Mouse (Mus musculus) kidney, embryonic 15.5 days (tissue): ENCODE measurements around the gene Lrrc8e. TPM values are rescaled to one million over a fixed set of nuclear protein-coding genes. Genes with fewer than 3 reads are reported as not detected.

Source experiments
- ATAC-seq: fragments of 200-750 bp; cut with Nextera tagmentation; replicated peaks from 2 replicates; pipeline ENCODE4 v1.8.0; 2017; ENCODE audit warnings: moderate TSS enrichment; ENCODE audit not compliant: low FRiP score
- H3K27ac ChIP-seq: fragments of 300-500 bp; sonication (generic); 2 replicates; pipeline ENCODE4 v1.5.1; 2015; ENCODE audit warnings: mild to moderate bottlenecking, inconsistent platforms
- H3K27me3 ChIP-seq: fragments of 300-500 bp; sonication (generic); 2 replicates; pipeline ENCODE4 v1.6.1; 2015; ENCODE audit warnings: inconsistent platforms
- H3K36me3 ChIP-seq: fragments of 300-500 bp; sonication (generic); 2 replicates; pipeline ENCODE4 v1.6.1; 2015; ENCODE audit warnings: inconsistent platforms
- H3K4me1 ChIP-seq: fragments of 300-500 bp; sonication (generic); 2 replicates; pipeline ENCODE4 v1.6.1; 2015; ENCODE audit warnings: inconsistent platforms
- H3K4me2 ChIP-seq: fragments of 300-500 bp; sonication (generic); 2 replicates; pipeline ENCODE4 v1.6.1; 2015; ENCODE audit warnings: moderate library complexity, mild to moderate bottlenecking, inconsistent platforms
- H3K4me3 ChIP-seq: fragments of 300-500 bp; sonication (generic); replicated peaks from 2 replicates; pipeline ENCODE4 v1.5.1; 2015; ENCODE audit warnings: mild to moderate bottlenecking, inconsistent platforms
- H3K9ac ChIP-seq: fragments of 300-500 bp; sonication (generic); 2 replicates; pipeline ENCODE4 v1.6.1; 2015; ENCODE audit warnings: mild to moderate bottlenecking, inconsistent platforms
- H3K9me3 ChIP-seq: fragments of 300-500 bp; sonication (generic); replicated peaks from 2 replicates; pipeline ENCODE4 v1.6.1; 2016; ENCODE audit warnings: inconsistent platforms
- WGBS: fragments of 180-500 bp; shearing (Covaris S2); methylation state at CpG from one replicate; pipeline ENCODE4 v1.1.7; 2015; ENCODE audit warnings: mixed read lengths; 5-methylcytosine and 5-hydroxymethylcytosine counted together
- polyA plus RNA-seq: library from polyadenylated mRNA; unstranded; fragments of >200 nt; fragmentation: Nextera tagmentation; extraction: Ambion mirVana; gene quantifications from 2 replicates; pipeline ENCODE4 v1.2.1, GENCODE M21; 2015

The Lrrc8e gene
- polyA plus RNA-seq, 1 experiment from 2014 or later = 0.78 TPM

GRCm38 (mm10) chr8:4265160-4265914 lies 38.7 kb downstream of the Lrrc8e start:
- no peak for ATAC-seq
- WGBS = 89% methylated on average over 15 of the region's 15 CpGs

GRCm38 (mm10) chr8:4267627-4268026 lies 41.0 kb downstream of the Lrrc8e start:
- no peak overlapping the region for H3K9ac ChIP-seq
- H3K4me1 ChIP-seq = no peaks in the 10 kb centered on the region
- no peaks in the 10 kb centered on the region for H3K9me3 ChIP-seq
- H3K4me2 ChIP-seq = no peak overlapping the region
- H3K27me3 ChIP-seq = no peaks in the 10 kb centered on the region
- ATAC-seq = peak; percentile 65; the same call in 1 of the 2 replicates
- H3K27ac ChIP-seq = no peak overlapping the region
- peaks cover 100% of the 10 kb centered on the region for H3K36me3 ChIP-seq
- 83% methylated on average over 15 of the region's 15 CpGs for WGBS
- no peak overlapping the region for H3K4me3 ChIP-seq

More at GRCm38 (mm10) chr8:4265160-4265914, 38.7 kb downstream of the Lrrc8e start:
- H3K27ac ChIP-seq = no peak overlapping the region
- no peak overlapping the region for H3K4me3 ChIP-seq
- H3K4me2 ChIP-seq = no peak overlapping the region
- H3K27me3 ChIP-seq = no peaks in the 10 kb centered on the region
- H3K4me1 ChIP-seq = no peaks in the 10 kb centered on the region
- H3K9me3 ChIP-seq = no peaks in the 10 kb centered on the region
- no peak overlapping the region for H3K9ac ChIP-seq
- H3K36me3 ChIP-seq = peaks cover 100% of the 10 kb centered on the region

- Histone ChIP-seq H3K9me3 (no peaks in the 10 kb centered on the region), H3K36me3 (peaks cover 94% of the 10 kb centered on the region), H3K4me2 (no peak overlapping the region), H3K9ac (no peak overlapping the region), H3K27me3 (no peaks in the 10 kb centered on the region), H3K4me1 (peaks cover 3% of the 10 kb centered on the region), H3K27ac (no peak overlapping the region), H3K4me3 (no peak overlapping the region)
- WGBS = 91% methylated on average over 6 of the region's 6 CpGs
- no peak for ATAC-seq
Measured at GRCm38 (mm10) chr8:4269609-4270008, 43.0 kb downstream of the Lrrc8e start.

- ATAC-seq = peak; percentile 97
- Histone ChIP-seq H3K4me1 (peaks cover 14% of the 10 kb centered on the region), H3K27me3 (no peaks in the 10 kb centered on the region), H3K36me3 (peaks cover 35% of the 10 kb centered on the region), H3K9ac (peak within 1 kb of the TSS; percentile 79), H3K9me3 (no peaks in the 10 kb centered on the region), H3K4me3 (peak within 1 kb of the TSS; percentile 77), H3K4me2 (peak within 1 kb of the TSS; percentile 64), H3K27ac (peak within 1 kb of the TSS; percentile 52)
- WGBS = under 1% methylated on average over 39 of the region's 39 CpGs
Measured at GRCm38 (mm10) chr8:4275275-4276110, 48.9 kb downstream of the Lrrc8e start, which contains the start of gene Timm44. TSS of gene Timm44 (minus strand) at chr8:4275913.

- Histone ChIP-seq H3K27ac (peak overlapping the region; percentile 52), H3K9ac (peak overlapping the region; percentile 79), H3K9me3 (no peaks in the 10 kb centered on the region), H3K4me1 (peaks cover 18% of the 10 kb centered on the region), H3K4me2 (peak overlapping the region; percentile 64), H3K27me3 (no peaks in the 10 kb centered on the region), H3K4me3 (peak overlapping the region; percentile 77), H3K36me3 (peaks cover 29% of the 10 kb centered on the region)
- no peak; the same call in 1 of the 2 replicates for ATAC-seq
- 27% methylated on average over 9 of the region's 9 CpGs for WGBS
Measured at GRCm38 (mm10) chr8:4276111-4276465, 49.5 kb downstream of the Lrrc8e start.

Other genes starting within 250 kb of the Lrrc8e start
- not detected in 2 replicates for gene Cd209f, start 121.0 kb upstream of the Lrrc8e start, polyA plus RNA-seq
- not detected in 2 replicates for gene Cd209g, start 92.7 kb upstream of the Lrrc8e start, polyA plus RNA-seq
- 23.7 and 28.8 TPM in 2 replicates for gene Evi5l, start 60.3 kb upstream of the Lrrc8e start, polyA plus RNA-seq
- 4.4 and 4.9 TPM in 2 replicates for gene Prr36, start 9.4 kb upstream of the Lrrc8e start, polyA plus RNA-seq
- 28.0 and 31.5 TPM in 2 replicates for gene Map2k7, start 11.9 kb downstream of the Lrrc8e start, polyA plus RNA-seq
- gene Gm49320, start 12.0 kb downstream of the Lrrc8e start, polyA plus RNA-seq = 0.86 and 0.91 TPM in 2 replicates
- 3.8 and 6.5 TPM in 2 replicates for gene Tgfbr3l, start 21.4 kb downstream of the Lrrc8e start, polyA plus RNA-seq
- 56.1 and 62.9 TPM in 2 replicates for gene Snapc2, start 26.3 kb downstream of the Lrrc8e start, polyA plus RNA-seq
- 98.6 and 110 TPM in 2 replicates for gene Ctxn1, start 32.4 kb downstream of the Lrrc8e start, polyA plus RNA-seq
- gene Timm44, start 49.1 kb downstream of the Lrrc8e start, polyA plus RNA-seq = 64.5 and 69.5 TPM in 2 replicates
- gene Ccl25, start 98.4 kb downstream of the Lrrc8e start, polyA plus RNA-seq = 17.2 and 18.2 TPM in 2 replicates
- gene Elavl1, start 98.6 kb downstream of the Lrrc8e start, polyA plus RNA-seq = 257 and 267 TPM in 2 replicates